ENCODE assay signal across 7 mouse cellular contexts in genomic region chr5:121592816-121593407, GRCm38 (mm10). TPM values are rescaled to one million over a fixed set of nuclear protein-coding genes. Genes with fewer than 3 reads are reported as not detected.
DNase-seq lines count a peak whose midpoint lies in the region; ATAC-seq lines count a peak whose summit lies in the region.

No protein-coding gene starts in this region.

- peak overlapping the region; percentile 78 for H3K9ac ChIP-seq in embryonic facial prominence, embryonic 13.5 days
- peak overlapping the region; percentile 79 for H3K9ac ChIP-seq in hindbrain, embryonic 14.5 days

- H3K9me3 ChIP-seq in megakaryocyte, embryonic 14.5 days = no peaks in the 10 kb centered on the region
- no peaks in the 10 kb centered on the region for H3K9me3 ChIP-seq in embryonic facial prominence, embryonic 13.5 days
- H3K9me3 ChIP-seq in hindbrain, embryonic 14.5 days (ENCODE audit: control insufficient read depth, low read length) = no peaks in the 10 kb centered on the region

- no peak for DNase-seq in hindbrain, embryonic 14.5 days (ENCODE audit: low spot score)
- DNase-seq in lung, postnatal 14 days = peak; percentile 32
- DNase-seq in left cerebral cortex, adult 9 months (ENCODE audit: low spot score in 2 of 2) = no peak
- DNase-seq in frontal cortex, postnatal 36 days (ENCODE audit: low spot score in 2 of 2) = no peak

- peaks cover 92% of the 10 kb centered on the region for H3K4me1 ChIP-seq in megakaryocyte, embryonic 14.5 days
- peaks cover 26% of the 10 kb centered on the region for H3K4me1 ChIP-seq in embryonic facial prominence, embryonic 13.5 days
- H3K4me1 ChIP-seq in hindbrain, embryonic 14.5 days (replicated peaks; ENCODE audit: control insufficient read depth, insufficient read depth, low read length) = peaks cover 14% of the 10 kb centered on the region

- WGBS in embryonic facial prominence, embryonic 13.5 days = 2% methylated on average over 33 of the region's 33 CpGs
- WGBS in hindbrain, embryonic 14.5 days = 4% methylated on average over 33 of the region's 33 CpGs

- peak overlapping the region; percentile 100 for H3K4me3 ChIP-seq in megakaryocyte, embryonic 14.5 days (replicated peaks)
- H3K4me3 ChIP-seq in embryonic facial prominence, embryonic 13.5 days = peak overlapping the region; percentile 76
- peak overlapping the region; percentile 65 for H3K4me3 ChIP-seq in hindbrain, embryonic 14.5 days (replicated peaks; ENCODE audit: low read length)

- H3K27me3 ChIP-seq in megakaryocyte, embryonic 14.5 days (replicated peaks) = no peaks in the 10 kb centered on the region
- no peaks in the 10 kb centered on the region for H3K27me3 ChIP-seq in embryonic facial prominence, embryonic 13.5 days
- H3K27me3 ChIP-seq in hindbrain, embryonic 14.5 days (ENCODE audit: control insufficient read depth, insufficient read depth, low read length) = no peaks in the 10 kb centered on the region

- H3K36me3 ChIP-seq in megakaryocyte, embryonic 14.5 days (replicated peaks; ENCODE audit: low read length) = peaks cover 43% of the 10 kb centered on the region
- H3K36me3 ChIP-seq in embryonic facial prominence, embryonic 13.5 days = 0 out of 2 replicates have a peak, but pooled peaks cover 6% of the 10 kb centered on the region
- H3K36me3 ChIP-seq in hindbrain, embryonic 14.5 days (replicated peaks; ENCODE audit: control insufficient read depth, insufficient read depth) = no peaks in the 10 kb centered on the region

- ATAC-seq in megakaryocyte, adult 5-6 weeks (ENCODE audit: poor library complexity, severe bottlenecking) = no peak
- 0 out of 2 replicates have a peak, but pooled peaks have one; percentile 37 for ATAC-seq in embryonic facial prominence, embryonic 13.5 days (ENCODE audit: insufficient number of reproducible peaks, insufficient read depth, low FRiP score, low TSS enrichment, low read depth)
- no peak for ATAC-seq in hindbrain, embryonic 14.5 days (ENCODE audit: low FRiP score)

- H3K27ac ChIP-seq in embryonic facial prominence, embryonic 13.5 days = peak overlapping the region; percentile 89
- H3K27ac ChIP-seq in hindbrain, embryonic 14.5 days = peak overlapping the region; percentile 70

- peak overlapping the region; percentile 75 for H3K4me2 ChIP-seq in embryonic facial prominence, embryonic 13.5 days
- H3K4me2 ChIP-seq in hindbrain, embryonic 14.5 days (replicated peaks) = peak overlapping the region; percentile 96

RNA-seq across cellular contexts. Expression of gene Aldh2, which starts 0.7 kb away (rescaled TPM):
- polyA plus RNA-seq in megakaryocyte, embryonic 14.5 days (2012; ENCODE audit: insufficient read depth, low replicate concordance) = 768 and 846 TPM in 2 replicates
- total RNA-seq in megakaryocyte, adult 5-6 weeks (2015) = 137 and 142 TPM in 2 replicates
- 505 and 509 TPM in 2 replicates for total RNA-seq in megakaryocyte, adult 5-6 weeks (2017)
- polyA plus RNA-seq in embryonic facial prominence, embryonic 13.5 days (2015; fragmentation: Nextera tagmentation; extraction: Ambion mirVana) = 259 and 281 TPM in 2 replicates
- polyA plus RNA-seq in hindbrain, embryonic 14.5 days (2014; fragmentation: Nextera tagmentation; extraction: Ambion mirVana) = 54.5 and 58.7 TPM in 2 replicates

RNA-seq across cellular contexts. Expression of gene Acad12, which starts 25.8 kb away (rescaled TPM):
- polyA plus RNA-seq in megakaryocyte, embryonic 14.5 days (2012; ENCODE audit: insufficient read depth, low replicate concordance) = 2.2 and 2.6 TPM in 2 replicates
- total RNA-seq in megakaryocyte, adult 5-6 weeks (2015) = 1.1 and 5.4 TPM in 2 replicates
- total RNA-seq in megakaryocyte, adult 5-6 weeks (2017) = 2.1 and 5.5 TPM in 2 replicates
- 1.2 and 1.9 TPM in 2 replicates for polyA plus RNA-seq in embryonic facial prominence, embryonic 13.5 days (2015; fragmentation: Nextera tagmentation; extraction: Ambion mirVana)
- 1.2 and 1.5 TPM in 2 replicates for polyA plus RNA-seq in hindbrain, embryonic 14.5 days (2014; fragmentation: Nextera tagmentation; extraction: Ambion mirVana)

RNA-seq across cellular contexts. Expression of gene Mapkapk5, which starts 47.2 kb away (rescaled TPM):
- polyA plus RNA-seq in megakaryocyte, embryonic 14.5 days (2012; ENCODE audit: insufficient read depth, low replicate concordance) = 54.2 and 85.9 TPM in 2 replicates
- 105 and 106 TPM in 2 replicates for total RNA-seq in megakaryocyte, adult 5-6 weeks (2015)
- 99.1 and 108 TPM in 2 replicates for total RNA-seq in megakaryocyte, adult 5-6 weeks (2017)
- polyA plus RNA-seq in embryonic facial prominence, embryonic 13.5 days (2015; fragmentation: Nextera tagmentation; extraction: Ambion mirVana) = 49.4 and 55.2 TPM in 2 replicates
- 58.9 and 66.6 TPM in 2 replicates for polyA plus RNA-seq in hindbrain, embryonic 14.5 days (2014; fragmentation: Nextera tagmentation; extraction: Ambion mirVana)

RNA-seq across cellular contexts. Expression of gene Adam1a, which starts 47.6 kb away (rescaled TPM):
- not detected in 2 replicates for polyA plus RNA-seq in megakaryocyte, embryonic 14.5 days (2012; ENCODE audit: insufficient read depth, low replicate concordance)
- 2.1 and 3.1 TPM in 2 replicates for total RNA-seq in megakaryocyte, adult 5-6 weeks (2015)
- total RNA-seq in megakaryocyte, adult 5-6 weeks (2017) = 2.2 and 3.1 TPM in 2 replicates
- polyA plus RNA-seq in embryonic facial prominence, embryonic 13.5 days (2015; fragmentation: Nextera tagmentation; extraction: Ambion mirVana) = 2.3 and 2.5 TPM in 2 replicates
- 4.4 and 5.0 TPM in 2 replicates for polyA plus RNA-seq in hindbrain, embryonic 14.5 days (2014; fragmentation: Nextera tagmentation; extraction: Ambion mirVana)

RNA-seq across cellular contexts. Expression of gene Gm42878, which starts 47.6 kb away (rescaled TPM):
- not detected in 2 replicates for polyA plus RNA-seq in megakaryocyte, embryonic 14.5 days (2012; ENCODE audit: insufficient read depth, low replicate concordance)
- total RNA-seq in megakaryocyte, adult 5-6 weeks (2015) = not detected in 2 replicates
- total RNA-seq in megakaryocyte, adult 5-6 weeks (2017) = not detected in 2 replicates
- polyA plus RNA-seq in embryonic facial prominence, embryonic 13.5 days (2015; fragmentation: Nextera tagmentation; extraction: Ambion mirVana) = not detected in 2 replicates
- polyA plus RNA-seq in hindbrain, embryonic 14.5 days (2014; fragmentation: Nextera tagmentation; extraction: Ambion mirVana) = not detected in 2 replicates
